Mouse (Mus musculus) neutrophil, adult 5-6 weeks (primary cell): ENCODE data around the gene Galnt18. TPM values are rescaled to one million over a fixed set of nuclear protein-coding genes. Genes with fewer than 3 reads are reported as not detected.

Experiments
- ATAC-seq: fragments of 151-379, 151-347 bp; 2 replicates; pipeline ENCODE4 v1.8.0; 2017; ENCODE audit warnings: mild to moderate bottlenecking, moderate TSS enrichment; ENCODE audit not compliant: insufficient number of reproducible peaks, poor library complexity, low FRiP score, severe bottlenecking; ENCODE audit errors: extremely low read depth
- total RNA-seq: library from RNA; stranded (forward); fragments of 200-1000 nt; gene quantifications from 2 replicates; pipeline ENCODE4 v1.2.3, GENCODE M21; 2017

Galnt18 gene
- total RNA-seq, 1 experiment from 2014 or later = 0.23 TPM

DNA sequence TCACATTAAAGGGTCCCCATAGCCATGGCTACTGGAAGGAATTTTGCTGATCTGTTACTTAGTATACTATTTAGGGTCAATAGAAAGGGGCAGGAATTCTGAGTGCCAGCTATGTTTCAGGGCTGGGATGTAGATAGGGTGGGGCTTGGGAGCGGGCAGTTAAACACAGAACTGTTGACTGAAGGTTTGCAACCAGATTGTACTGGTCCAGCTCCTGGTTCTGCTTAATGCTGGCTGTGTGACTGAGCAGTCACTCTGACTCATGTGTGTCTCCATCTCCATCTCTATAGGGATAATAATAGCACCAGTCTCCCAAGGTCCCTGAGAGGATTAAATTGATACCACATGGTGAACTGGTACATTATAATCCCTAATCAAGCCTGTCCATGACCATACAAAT, 258.9 kb downstream of the Galnt18 start:
- no peak for ATAC-seq

DNA sequence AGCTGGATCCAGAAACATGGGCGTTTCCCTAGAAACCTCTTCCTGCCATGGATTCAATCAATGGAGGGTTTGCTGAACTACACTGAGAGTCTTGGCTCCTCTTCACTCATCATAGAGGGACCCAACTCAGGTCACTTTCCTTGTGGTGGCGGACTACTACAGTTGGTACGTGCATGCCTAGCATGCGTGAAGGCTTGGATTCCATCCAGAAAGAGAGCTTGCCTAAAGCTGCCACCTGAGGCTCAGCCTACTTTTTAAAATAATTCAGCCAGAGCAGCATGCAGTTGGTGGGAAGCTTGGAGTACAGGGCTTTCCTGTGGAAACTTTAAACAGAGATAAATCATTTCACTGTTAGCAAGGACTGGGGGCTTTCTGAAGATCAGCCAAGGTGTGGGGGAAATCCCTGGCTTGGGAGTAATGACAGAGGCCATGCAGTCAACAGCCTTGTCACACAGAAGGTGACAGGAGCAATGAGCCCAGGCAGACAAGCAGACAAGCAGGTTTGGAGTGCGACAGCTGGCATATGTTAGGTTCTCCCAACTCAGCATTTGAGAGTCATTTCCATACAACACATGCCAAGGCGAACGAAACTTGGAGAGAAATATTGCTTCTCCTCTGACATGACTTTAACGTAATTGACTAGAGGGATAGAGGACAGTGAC, 261.1 kb downstream of the Galnt18 start:
- ATAC-seq = no peak

DNA sequence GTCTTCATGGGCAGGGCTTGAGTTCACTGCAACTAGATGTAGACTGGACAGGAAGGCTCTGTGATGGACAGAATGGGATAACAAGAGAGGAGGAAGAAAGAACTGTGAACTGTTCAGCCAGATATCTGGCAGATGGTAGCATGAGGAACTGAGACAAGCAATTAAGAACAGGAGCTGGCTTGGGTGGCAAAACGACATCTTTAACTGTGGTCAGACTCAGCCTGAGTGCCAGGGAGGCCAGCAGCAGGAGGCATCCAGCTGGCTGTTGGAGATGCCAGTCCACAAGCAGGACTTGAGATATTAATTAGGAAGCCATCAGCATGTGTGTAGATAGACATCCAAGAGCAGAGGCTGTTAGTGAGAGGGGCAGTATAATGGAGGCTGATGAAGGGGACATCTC, 262.9 kb downstream of the Galnt18 start:
- ATAC-seq = no peak

DNA sequence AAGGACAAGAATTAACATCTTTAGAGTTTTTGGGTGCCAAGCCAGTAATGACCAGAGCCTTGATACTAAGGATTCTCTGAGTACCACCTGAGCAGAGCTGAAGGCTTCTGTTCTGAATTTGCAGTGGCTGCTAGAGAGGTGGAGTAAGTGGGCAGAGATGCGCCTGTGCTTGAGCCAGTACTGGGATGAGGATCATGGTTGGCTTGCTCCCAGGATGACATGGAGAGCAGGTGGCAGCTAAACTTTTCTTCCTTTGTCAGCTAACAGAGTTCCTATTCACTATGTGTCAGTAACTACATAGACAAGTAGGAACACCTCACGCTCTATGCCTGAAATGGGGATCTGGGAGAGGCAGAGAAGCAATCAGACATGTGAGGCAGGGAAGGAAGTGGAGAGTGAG, 264.3 kb downstream of the Galnt18 start:
- no peak for ATAC-seq

DNA sequence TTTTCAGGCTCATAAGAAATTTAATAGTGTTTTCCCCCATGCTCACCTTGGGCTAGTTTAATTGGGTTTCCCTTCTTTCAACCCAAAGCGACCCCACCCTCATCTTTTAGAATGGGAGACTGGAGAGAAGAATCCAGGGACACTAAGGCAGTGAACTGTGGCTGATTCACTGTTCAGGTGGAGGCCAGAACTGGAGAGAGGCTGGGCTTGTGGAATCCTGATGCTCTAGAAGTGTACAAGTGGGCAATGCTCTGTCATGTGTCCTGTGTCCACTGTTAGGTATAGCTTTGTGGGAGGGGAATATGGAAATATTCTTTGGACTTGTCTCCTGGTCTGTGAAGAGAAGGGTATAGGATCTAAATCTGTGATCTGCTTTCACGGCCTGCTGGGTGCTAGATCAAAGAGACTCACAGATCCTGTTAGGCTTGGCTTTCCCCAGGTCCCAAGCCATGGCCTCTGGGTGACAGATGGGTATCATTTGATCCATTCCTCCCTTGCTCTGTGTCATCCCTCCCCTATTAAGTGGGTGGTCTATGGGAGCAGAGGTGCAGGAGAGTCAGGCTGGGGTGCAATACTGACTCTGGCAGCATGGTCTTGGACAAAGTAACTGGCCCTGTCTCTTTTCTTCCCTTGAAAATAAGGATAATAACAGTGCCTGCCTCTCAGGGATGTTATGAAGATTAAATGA, 270.5 kb downstream of the Galnt18 start:
- ATAC-seq = no peak

DNA sequence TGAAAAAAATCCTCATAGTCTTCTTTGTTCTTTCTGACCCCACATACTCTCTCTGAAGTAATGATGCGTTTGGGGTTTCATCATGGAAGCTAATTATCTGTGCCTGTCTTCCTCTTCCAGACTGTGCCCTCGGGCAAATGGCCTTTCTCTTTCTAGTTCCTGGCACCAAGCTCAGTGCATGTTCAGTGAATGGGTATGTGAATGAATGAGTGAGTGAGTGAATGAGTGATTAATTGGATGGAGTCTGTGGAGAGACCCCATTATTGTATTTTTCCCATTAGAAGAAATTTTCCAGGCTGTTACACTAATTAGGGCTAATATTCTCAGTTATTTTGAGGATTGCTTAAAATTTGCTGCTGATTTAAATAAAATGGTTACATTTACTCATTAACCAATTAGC, 279.2 kb downstream of the Galnt18 start:
- ATAC-seq = no peak

DNA sequence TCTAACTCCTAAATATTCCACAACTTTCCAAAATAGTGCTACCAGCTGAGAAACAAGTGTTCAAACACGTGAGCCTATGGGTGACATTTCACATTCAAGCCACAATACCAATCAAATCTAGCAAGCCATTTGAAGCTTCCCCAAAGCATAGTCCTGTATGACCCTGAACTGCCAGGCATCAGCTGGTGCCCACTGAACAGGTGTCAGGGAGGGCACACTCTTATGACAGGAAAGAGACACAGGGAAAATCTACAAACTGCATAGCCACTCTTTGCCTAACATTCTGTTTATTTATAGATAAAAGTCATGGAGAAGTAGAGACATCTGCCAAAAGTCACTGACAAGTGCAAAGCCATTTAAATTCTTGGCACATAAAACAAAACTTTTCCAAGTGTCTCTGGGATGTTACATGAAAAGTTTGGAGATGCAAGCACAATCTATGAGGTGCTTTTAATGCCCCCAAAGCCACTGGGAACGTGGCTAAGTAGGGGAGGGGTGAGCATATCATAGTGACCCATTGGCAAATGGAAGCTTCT, 280.5 kb downstream of the Galnt18 start:
- ATAC-seq = no peak

DNA sequence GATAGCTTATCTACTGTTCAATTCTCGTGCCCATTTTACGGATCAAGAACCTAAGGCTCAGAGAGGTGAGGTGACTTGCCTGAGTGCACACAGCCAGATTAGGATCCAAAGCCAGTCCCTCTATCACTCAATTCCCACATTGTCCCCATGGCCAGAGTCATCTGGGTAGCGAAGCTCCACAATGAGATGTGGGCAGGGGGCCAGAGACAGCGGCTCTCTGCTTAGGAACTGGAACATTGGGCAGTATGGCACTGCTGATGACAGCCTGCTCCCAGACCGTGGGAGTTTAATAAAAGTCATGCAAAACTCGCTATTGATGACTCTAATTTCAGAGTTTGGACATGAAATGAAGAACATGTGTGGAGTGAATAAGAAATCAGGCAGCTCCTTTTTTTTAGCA, 282.6 kb downstream of the Galnt18 start:
- ATAC-seq = no peak

DNA sequence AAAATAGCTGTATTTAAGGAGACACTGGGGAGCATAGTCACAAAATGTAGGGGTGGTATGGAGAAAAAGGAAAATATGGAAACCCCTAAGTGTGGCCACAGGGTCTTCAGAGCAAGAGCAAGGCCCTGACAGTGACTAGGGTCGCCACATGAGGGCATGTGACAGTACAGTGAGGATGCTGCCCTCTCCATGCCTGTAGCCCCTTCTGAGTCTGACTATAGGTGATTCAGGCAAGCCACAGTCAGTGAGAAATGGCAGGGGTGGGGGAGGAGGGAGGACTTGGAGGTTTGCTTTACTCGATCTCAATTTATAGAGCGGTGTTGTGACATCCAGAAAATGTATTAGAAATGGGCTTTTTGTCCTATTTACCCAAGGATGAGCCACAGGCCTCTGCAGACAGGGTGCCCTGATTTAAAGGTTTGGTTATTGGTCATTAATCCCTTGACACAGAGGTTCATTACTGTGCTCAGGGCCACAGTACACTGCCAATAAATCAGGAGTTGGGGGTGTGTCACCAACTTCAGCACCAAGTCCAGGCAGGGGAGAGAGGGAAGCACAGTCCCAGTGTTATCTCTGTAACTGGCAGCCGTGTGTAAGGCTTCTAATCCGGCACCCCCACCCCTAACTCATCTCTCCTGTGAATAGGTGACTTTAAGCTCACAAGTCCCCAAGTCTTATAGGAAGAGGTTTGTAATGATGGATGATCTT, 287.4 kb downstream of the Galnt18 start:
- no peak for ATAC-seq

DNA sequence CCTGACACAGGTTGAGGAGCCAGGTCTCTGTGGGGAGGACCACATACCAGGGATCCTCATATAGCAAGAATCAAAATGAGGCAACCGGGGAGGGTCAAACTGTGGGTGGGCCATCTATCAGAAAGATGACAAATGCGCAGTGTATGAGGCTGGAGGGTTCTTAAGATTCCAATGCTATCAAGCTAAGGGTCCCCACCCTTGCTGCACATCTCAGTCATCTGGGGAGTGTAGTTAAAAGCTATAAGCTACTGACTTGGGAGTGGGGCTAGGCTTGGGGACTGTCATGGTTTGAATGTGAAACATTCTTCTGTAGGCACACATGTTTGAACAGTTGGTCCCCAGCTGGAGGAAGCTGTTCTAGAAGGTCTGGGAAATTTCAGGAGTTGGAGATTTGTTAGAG, 288.2 kb downstream of the Galnt18 start:
- no peak for ATAC-seq

DNA sequence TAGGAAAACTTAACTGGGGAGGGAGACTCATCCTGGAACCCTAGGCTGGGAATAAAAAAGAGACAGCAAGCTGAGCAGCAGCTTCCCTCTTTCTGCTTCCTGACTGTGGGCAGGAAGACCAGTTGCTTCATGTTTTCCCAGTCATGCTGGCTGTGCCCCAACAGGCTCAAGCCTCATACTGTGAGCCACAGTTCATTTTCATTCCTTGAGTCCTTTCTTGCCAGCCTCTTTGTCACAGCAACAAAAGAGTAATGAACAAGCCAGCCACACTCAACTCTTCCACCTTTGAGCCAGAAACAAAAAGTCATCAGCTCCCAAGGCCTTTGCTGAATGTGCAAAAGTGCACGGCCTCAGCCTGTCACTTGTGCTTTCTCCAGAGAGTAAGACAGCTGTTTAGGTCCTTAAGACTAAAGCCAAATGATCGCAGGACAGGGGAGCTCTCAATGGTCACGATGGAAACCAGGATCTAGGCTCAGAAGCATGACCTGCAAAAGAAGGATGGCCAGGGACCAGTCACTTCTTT, 292.9 kb downstream of the Galnt18 start:
- ATAC-seq = no peak

DNA sequence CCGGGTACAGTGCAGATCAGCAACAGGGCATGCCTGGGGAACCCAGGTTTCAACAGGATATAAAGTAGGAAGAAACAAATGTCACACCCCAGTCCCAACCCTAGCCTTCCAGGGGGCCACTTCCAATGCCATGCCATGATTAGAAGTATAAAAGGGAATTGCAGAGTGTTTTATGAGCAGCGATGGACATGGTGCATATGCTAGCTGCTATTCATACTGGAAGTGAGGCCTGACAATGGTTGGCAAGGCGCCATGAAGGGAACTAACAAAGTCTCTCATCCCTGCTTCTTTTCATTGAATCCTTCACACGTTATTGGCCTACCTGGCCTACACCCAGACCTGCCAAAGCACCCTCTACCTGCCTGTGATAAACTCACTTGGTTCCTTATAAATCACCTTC, 295.9 kb downstream of the Galnt18 start:
- ATAC-seq = no peak

DNA sequence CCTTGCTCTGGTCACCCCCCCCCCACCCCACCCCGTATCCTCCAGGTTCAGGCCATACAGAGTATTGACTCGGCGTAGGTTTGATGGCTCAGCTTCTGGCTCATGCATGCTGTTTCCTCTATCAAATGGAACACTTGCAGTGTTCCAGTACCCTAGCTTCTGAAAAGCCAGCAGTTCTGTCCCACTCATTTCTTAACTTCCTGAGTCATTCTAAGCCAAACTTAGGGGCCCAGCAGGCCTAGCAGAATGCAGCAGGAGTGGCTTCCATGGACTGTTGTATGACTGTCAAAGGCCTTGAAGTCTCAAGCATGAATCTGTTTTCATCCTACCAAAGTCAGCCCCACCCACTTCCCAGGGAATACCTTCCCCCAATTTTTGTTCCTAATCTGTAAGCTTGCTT, 296.5 kb downstream of the Galnt18 start:
- no peak for ATAC-seq

DNA sequence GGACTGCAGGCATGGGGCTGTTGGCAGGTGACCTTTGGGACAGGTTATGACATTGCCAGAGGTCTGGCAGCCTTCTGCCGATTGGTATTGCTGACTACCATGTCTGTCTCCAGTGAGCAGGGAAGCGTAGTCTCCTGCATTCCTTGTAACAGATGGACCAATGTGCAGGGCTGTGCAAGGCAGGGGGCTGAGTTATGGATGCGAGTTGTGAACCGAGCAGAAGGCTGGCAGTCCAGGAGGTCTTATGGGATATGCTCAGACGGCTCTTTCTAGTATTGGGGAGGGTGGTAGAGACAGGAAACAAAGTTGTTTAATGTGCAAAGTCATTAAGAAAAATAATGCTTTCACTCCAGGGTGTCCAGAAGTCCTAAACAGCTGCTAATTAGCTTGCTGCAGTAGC, 312.1 kb downstream of the Galnt18 start:
- no peak for ATAC-seq

DNA sequence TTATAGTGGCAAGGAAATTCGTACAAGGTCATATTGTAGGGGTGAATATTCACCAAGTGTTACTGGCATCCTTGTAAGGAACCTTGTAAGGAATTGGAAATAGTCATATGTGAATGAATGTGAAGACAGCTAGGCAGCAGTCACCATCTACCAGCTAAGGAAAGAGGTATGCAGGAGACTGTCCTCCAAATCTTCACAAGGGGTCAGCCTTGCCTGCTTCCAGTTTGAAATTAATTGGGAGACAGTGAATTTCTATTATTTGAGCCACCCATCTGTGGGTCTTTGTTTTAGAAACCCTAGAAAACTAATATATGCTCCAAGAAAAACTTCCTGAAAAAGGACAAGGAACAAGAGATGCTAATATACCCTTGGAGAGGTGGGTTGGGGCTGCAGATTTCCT, 313.1 kb downstream of the Galnt18 start:
- no peak for ATAC-seq

DNA sequence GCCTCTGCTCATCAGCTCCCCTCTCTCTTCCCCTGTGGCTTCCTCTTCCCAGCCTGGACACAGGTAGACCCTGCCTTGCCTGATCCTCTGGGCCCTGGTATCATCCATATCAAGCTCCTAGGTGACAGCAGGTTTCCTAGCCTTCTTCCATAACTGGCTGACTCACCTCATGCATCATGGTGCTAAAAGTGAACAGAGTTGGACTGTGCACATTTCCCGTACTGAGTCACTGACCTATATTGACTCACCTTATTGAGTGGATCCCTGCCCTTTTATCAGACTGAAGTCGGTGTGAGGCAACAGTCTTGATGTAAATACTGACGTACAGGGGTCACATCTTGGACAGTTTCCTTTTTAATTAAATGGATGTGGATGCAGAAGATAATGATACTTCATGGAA, 313.7 kb downstream of the Galnt18 start:
- ATAC-seq = no peak

DNA sequence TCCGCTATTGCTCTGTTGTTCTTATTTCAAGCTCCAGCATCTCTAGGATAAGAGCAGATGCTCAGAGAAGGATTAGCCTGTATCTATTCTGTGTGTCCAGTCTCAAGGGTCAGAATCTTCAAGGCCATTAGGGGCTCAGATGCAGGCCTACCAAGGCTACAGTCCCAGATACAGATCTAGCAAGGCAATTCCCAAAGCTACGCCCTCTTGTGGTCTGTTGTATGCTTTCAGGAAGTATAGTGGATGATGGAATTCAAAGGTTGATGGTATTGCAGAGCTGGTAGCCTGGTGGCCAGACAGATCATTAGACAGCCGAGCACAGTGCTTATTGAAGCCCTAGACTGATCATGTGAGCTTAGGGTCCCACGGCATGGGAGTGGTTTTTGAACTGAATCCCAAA, 320.1 kb downstream of the Galnt18 start:
- ATAC-seq = no peak

DNA sequence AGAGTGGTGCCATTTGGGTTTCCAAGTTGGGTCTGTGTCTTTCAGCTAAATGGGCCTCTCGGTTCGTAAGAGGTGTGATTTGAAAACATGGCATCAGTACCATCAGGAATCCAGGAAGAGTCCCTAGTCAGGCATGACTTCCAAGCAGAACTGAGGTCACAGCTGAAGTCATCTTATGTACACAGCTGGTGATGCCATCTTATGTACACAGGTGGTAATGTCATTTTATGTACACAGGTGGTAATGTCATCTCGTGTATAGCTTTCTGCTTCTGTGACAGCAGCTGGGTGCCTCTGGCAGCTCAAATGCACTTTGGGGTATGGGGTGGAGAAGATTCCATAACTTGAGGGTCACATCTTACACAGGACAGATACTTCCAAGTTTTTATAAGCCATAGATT, 323.8 kb downstream of the Galnt18 start:
- ATAC-seq = no peak

DNA sequence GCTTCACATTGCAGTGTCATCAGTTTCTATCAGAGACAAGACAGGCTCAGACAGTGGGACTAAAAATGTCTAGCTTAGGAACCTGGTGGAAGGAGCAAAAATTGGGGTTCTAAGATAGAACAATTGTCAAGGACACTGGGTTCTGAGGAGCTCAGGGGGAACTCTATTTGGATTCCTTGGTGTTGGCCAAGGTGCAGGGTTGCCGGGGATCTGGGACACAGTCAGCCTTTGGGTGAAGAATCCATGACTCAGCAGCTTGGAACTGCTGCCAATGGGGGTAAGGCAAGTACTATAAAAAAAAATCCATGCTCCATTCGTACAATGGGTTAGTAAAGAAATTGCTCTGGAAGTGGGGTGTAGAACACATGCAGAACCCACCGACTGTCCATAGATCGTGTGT, 324.2 kb downstream of the Galnt18 start:
- ATAC-seq = no peak

DNA sequence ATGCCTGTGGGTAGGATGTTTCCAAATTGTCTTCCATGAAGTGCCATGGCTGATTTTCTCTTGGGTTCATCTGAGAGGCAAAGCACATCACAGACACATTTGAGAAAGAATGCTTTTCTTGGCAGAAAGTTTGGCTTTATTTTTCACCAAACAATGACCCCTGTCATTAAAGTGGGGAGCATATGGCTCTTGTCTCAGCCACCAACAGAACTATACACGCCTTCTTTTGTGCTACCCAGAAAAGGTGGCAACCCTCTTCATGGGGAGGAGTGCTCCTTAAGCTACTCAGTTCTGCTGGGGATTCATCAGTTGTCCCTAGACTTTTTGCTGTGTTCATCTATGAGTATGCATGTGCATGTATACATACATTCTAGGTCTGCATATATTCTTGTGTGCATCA, 327.8 kb downstream of the Galnt18 start:
- ATAC-seq = no peak
